Mouse (Mus musculus): ENCODE data around the gene Lrrc51. TPM values are rescaled to one million over a fixed set of nuclear protein-coding genes. Genes with fewer than 3 reads are reported as not detected.

Gene Lrrc51
- polyA plus RNA-seq, 1 experiment from 2014 or later = 18.1 TPM

DNA sequence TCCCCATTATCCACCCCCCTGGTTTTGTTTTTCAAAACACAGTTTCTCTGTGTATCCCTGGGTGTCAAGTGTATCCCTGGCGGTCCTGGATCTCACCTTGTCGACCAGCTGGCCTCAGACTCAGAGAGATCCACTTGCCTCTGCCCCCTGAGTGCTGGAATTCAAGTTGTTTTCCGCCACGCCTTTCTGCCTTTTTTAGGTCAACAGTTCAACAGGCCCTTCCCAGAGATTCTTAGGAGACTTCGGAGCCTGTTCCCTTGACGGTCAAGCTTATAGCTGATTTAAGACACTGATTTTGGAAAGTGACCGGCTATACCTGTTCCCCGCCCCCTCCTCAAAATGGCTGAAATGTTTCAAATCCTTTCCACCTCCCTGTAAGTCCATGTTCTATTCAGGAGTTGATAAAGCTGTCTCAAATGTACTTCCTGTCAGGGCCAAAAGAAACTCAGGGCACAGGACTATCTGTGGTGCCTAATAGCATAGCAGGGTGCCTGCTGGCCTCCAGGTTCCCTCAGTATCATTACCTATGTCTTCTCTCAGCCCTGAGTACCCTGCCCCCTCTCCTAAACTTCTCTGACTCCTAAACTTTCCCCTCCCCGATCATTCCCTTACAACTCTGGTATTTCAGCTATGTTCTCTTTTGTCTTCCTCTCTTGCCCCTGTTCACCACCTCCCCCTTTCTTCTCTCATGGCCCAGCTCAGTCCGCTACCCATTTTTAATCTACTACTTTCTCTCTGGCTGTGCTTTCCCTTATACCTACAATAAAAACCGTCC is 67.0 kb downstream of the Lrrc51 start:
- H3K4me1 ChIP-seq (replicated peaks; ENCODE audit: control insufficient read depth, insufficient read depth, low read length) = no peaks in the 10 kb centered on the region
- H3K27me3 ChIP-seq (ENCODE audit: control insufficient read depth, insufficient read depth, low read depth, low read length) = no peaks in the 10 kb centered on the region
- H3K27ac ChIP-seq (ENCODE audit: low read length) = no peak overlapping the region
- no peaks in the 10 kb centered on the region for H3K36me3 ChIP-seq (ENCODE audit: control insufficient read depth, insufficient read depth, low read length)
- H3K4me3 ChIP-seq (ENCODE audit: low read length) = no peak overlapping the region
- no peak for ATAC-seq (ENCODE audit: low read depth)
- WGBS = 72% methylated on average over 11 of the region's 11 CpGs
- no peak overlapping the region for H3K9ac ChIP-seq (ENCODE audit: low read length)
- no peaks in the 10 kb centered on the region; the same call in 1 of the 2 replicates for H3K9me3 ChIP-seq (ENCODE audit: control insufficient read depth, low read length)
- H3K4me2 ChIP-seq (ENCODE audit: low read depth, low read length) = no peak overlapping the region

GRCm38 (mm10) chr7:101863415-101863814 is 70.3 kb downstream of the Lrrc51 start, which contains the start of gene Anapc15:
Gene Anapc15 (plus strand): TSS chr7:101863715.
- Histone ChIP-seq H3K27ac (ENCODE audit: low read length) (no peak within 1 kb of the TSS), H3K9me3 (ENCODE audit: control insufficient read depth, low read length) (no peaks in the 10 kb centered on the region; the same call in 1 of the 2 replicates), H3K4me3 (ENCODE audit: low read length) (no peak within 1 kb of the TSS), H3K36me3 (ENCODE audit: control insufficient read depth, insufficient read depth, low read length) (no peaks in the 10 kb centered on the region), H3K9ac (ENCODE audit: low read length) (no peak within 1 kb of the TSS), H3K27me3 (ENCODE audit: control insufficient read depth, insufficient read depth, low read depth, low read length) (no peaks in the 10 kb centered on the region), H3K4me1 (replicated peaks; ENCODE audit: control insufficient read depth, insufficient read depth, low read length) (no peaks in the 10 kb centered on the region), H3K4me2 (ENCODE audit: low read depth, low read length) (no peak within 1 kb of the TSS)
- WGBS = 58% methylated on average over 3 of the region's 3 CpGs
- ATAC-seq (ENCODE audit: low read depth) = no peak

Small RNAs within 50 kb of the gene (microRNA-seq; reads per million reads assigned to microRNA genes)
- not detected for gene Gm22655

Other genes starting within 250 kb of the Lrrc51 start
- 0.28 and 0.34 TPM in 2 replicates for gene Phox2a, start 115.6 kb downstream of the Lrrc51 start, polyA plus RNA-seq (2015; fragmentation: Nextera tagmentation; extraction: Ambion mirVana)
- 34.8 and 35.7 TPM in 2 replicates for gene Inppl1, start 95.7 kb downstream of the Lrrc51 start, polyA plus RNA-seq (2015; fragmentation: Nextera tagmentation; extraction: Ambion mirVana)
- gene Folr2, start 76.7 kb downstream of the Lrrc51 start, polyA plus RNA-seq (2015; fragmentation: Nextera tagmentation; extraction: Ambion mirVana) = 1.5 and 2.8 TPM in 2 replicates
- 71.2 and 73.0 TPM in 2 replicates for gene Anapc15, start 70.2 kb downstream of the Lrrc51 start, polyA plus RNA-seq (2015; fragmentation: Nextera tagmentation; extraction: Ambion mirVana)
- gene Folr1, start 63.1 kb downstream of the Lrrc51 start, polyA plus RNA-seq (2015; fragmentation: Nextera tagmentation; extraction: Ambion mirVana) = 1.5 and 1.6 TPM in 2 replicates
- gene Lamtor1, start 28.0 kb downstream of the Lrrc51 start, polyA plus RNA-seq (2015; fragmentation: Nextera tagmentation; extraction: Ambion mirVana) = 161 and 163 TPM in 2 replicates
- gene Tomt, start 27.5 kb downstream of the Lrrc51 start, polyA plus RNA-seq (2015; fragmentation: Nextera tagmentation; extraction: Ambion mirVana) = 0.20 and 0.69 TPM in 2 replicates
- 66.7 and 73.7 TPM in 2 replicates for gene Numa1, start 216 bp upstream of the Lrrc51 start, polyA plus RNA-seq (2015; fragmentation: Nextera tagmentation; extraction: Ambion mirVana)
- 2.1 and 3.0 TPM in 2 replicates for gene Il18bp, start 84.8 kb upstream of the Lrrc51 start, polyA plus RNA-seq (2015; fragmentation: Nextera tagmentation; extraction: Ambion mirVana)
- gene Rnf121, start 131.6 kb upstream of the Lrrc51 start, polyA plus RNA-seq (2015; fragmentation: Nextera tagmentation; extraction: Ambion mirVana) = 25.2 and 25.6 TPM in 2 replicates
- gene Xndc1, start 131.6 kb upstream of the Lrrc51 start, polyA plus RNA-seq (2015; fragmentation: Nextera tagmentation; extraction: Ambion mirVana) = 31.0 and 35.0 TPM in 2 replicates
- gene Xntrpc, start 131.8 kb upstream of the Lrrc51 start, polyA plus RNA-seq (2015; fragmentation: Nextera tagmentation; extraction: Ambion mirVana) = 1.0 and 1.2 TPM in 2 replicates
- 0.08 and 0.10 TPM in 2 replicates for gene Trpc2, start 149.2 kb upstream of the Lrrc51 start, polyA plus RNA-seq (2015; fragmentation: Nextera tagmentation; extraction: Ambion mirVana)
- 1.1 and 1.9 TPM in 2 replicates for gene Art1, start 167.8 kb upstream of the Lrrc51 start, polyA plus RNA-seq (2015; fragmentation: Nextera tagmentation; extraction: Ambion mirVana)
- gene Art5, start 175.6 kb upstream of the Lrrc51 start, polyA plus RNA-seq (2015; fragmentation: Nextera tagmentation; extraction: Ambion mirVana) = 1.3 and 1.5 TPM in 2 replicates
- gene Chrna10, start 182.9 kb upstream of the Lrrc51 start, polyA plus RNA-seq (2015; fragmentation: Nextera tagmentation; extraction: Ambion mirVana) = 0.11 and 0.40 TPM in 2 replicates